Comparison of ENCODE assay signal across 41 mouse cellular contexts in the genomic region with DNA sequence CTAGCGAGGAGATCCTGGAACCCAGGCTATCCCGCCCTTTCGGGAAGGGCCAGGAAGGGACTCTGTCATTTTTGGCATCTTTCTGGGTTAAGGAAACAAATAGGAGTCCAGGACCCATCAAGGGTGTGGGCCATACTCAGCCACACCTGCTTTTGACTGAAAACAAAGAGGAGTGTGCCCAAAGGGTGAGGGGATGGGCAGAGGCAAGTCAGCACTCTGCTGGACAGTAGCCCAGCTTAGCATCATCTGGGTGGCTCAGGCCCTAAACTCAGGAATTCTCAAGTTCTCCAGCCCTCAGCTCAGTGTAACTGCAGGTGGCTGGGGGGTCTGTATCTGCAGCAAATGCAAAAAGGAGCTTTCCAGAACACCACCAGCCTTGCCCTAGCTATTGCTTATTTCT. TPM values are rescaled to one million over a fixed set of nuclear protein-coding genes. Genes with fewer than 3 reads are reported as not detected.
"Had no signal": no experiment of that assay in that cellular context is flagged by ENCODE, and none has a peak within 500 bp of the region (broad histone marks: within the 10 kb centered on the region; RNA-seq: fewer than 3 reads in every experiment).

No protein-coding gene starts in this region.

- H3K9ac ChIP-seq: forebrain, postnatal 0 days; heart, embryonic 15.5 days; hindbrain, embryonic 13.5 days; hindbrain, embryonic 15.5 days; kidney, embryonic 15.5 days; limb, embryonic 13.5 days; limb, embryonic 15.5 days; liver, embryonic 12.5 days; liver, embryonic 14.5 days had no signal

- H3K4me3 ChIP-seq: heart, embryonic 10.5 days; heart, embryonic 13.5 days; heart, embryonic 15.5 days; hindbrain, embryonic 13.5 days; hindbrain, embryonic 15.5 days; kidney, embryonic 15.5 days; limb, embryonic 13.5 days; limb, embryonic 15.5 days; liver, embryonic 12.5 days had no signal

- H3K4me2 ChIP-seq: heart, embryonic 13.5 days; heart, embryonic 15.5 days; hindbrain, embryonic 13.5 days; hindbrain, embryonic 15.5 days; kidney, embryonic 15.5 days; limb, embryonic 13.5 days; limb, embryonic 15.5 days; liver, embryonic 12.5 days had no signal

- H3K27ac ChIP-seq: heart, embryonic 10.5 days; heart, embryonic 13.5 days; heart, embryonic 15.5 days; hindbrain, embryonic 13.5 days; hindbrain, embryonic 15.5 days; hindbrain, postnatal 0 days; kidney, embryonic 15.5 days; kidney, postnatal 0 days; limb, embryonic 13.5 days; liver, embryonic 12.5 days; liver, embryonic 14.5 days had no signal

- H3K9me3 ChIP-seq: heart, embryonic 10.5 days; heart, embryonic 13.5 days; heart, embryonic 15.5 days; hindbrain, embryonic 13.5 days; hindbrain, embryonic 15.5 days; kidney, embryonic 15.5 days; limb, embryonic 13.5 days; limb, embryonic 15.5 days; liver, embryonic 12.5 days had no signal

- H3K27me3 ChIP-seq: heart, embryonic 13.5 days; heart, embryonic 15.5 days; hindbrain, embryonic 13.5 days; hindbrain, embryonic 15.5 days; kidney, embryonic 15.5 days; limb, embryonic 13.5 days had no signal

- H3K4me1 ChIP-seq: heart, embryonic 13.5 days; heart, embryonic 15.5 days; hindbrain, embryonic 13.5 days; hindbrain, embryonic 15.5 days; kidney, embryonic 15.5 days; liver, embryonic 12.5 days had no signal

- DNase-seq: forebrain, postnatal 0 days; gastrocnemius, postnatal 10 days; gastrocnemius, postnatal 36 days; heart, postnatal 14 days; heart, postnatal 36 days; kidney, adult 11 months; kidney, adult 2 months; kidney, adult 9 months; kidney, postnatal 14 days; kidney, postnatal 36 days; layer of hippocampus, adult 9-11 months; layer of hippocampus, postnatal 36 days; left cerebral cortex, postnatal 4 days had no signal

- H3K36me3 ChIP-seq: heart, embryonic 10.5 days; heart, embryonic 13.5 days; heart, embryonic 15.5 days; hindbrain, embryonic 13.5 days; hindbrain, embryonic 15.5 days; kidney, embryonic 15.5 days; limb, embryonic 13.5 days; limb, embryonic 15.5 days; liver, embryonic 12.5 days had no signal

- ATAC-seq: forebrain, postnatal 0 days; hindbrain, postnatal 0 days; intestine, embryonic 16.5 days; liver, embryonic 12.5 days had no signal

RNA-seq across cellular contexts. Expression of gene Prss38, which starts 2.5 kb away (rescaled TPM):
- total RNA-seq: forebrain, postnatal 0 days; gastrocnemius, postnatal 10 days; gastrocnemius, postnatal 36 days; heart, adult 18-20 months; heart, adult 8-10 months; heart, postnatal 14 days; heart, postnatal 36 days; hematopoietic stem cell, adult 5-6 weeks; hindbrain, postnatal 0 days; layer of hippocampus, adult 18-20 months; layer of hippocampus, adult 8-10 months; layer of hippocampus, postnatal 36 days; left cerebral cortex, adult 18-20 months; left cerebral cortex, adult 8-10 months; left cerebral cortex, postnatal 10 days; left cerebral cortex, postnatal 25 days; left cerebral cortex, postnatal 4 days; liver, adult 2 months had no signal
- polyA plus RNA-seq: gonadal fat pad, adult 2 months; heart, embryonic 10.5 days; heart, embryonic 13.5 days; heart, embryonic 15.5 days; heart, postnatal 0 days; hindbrain, embryonic 11.5 days; hindbrain, embryonic 13.5 days; hindbrain, embryonic 15.5 days; hindbrain, postnatal 0 days; intestine, embryonic 14.5 days; intestine, embryonic 16.5 days; kidney, adult 2 months; kidney, embryonic 15.5 days; kidney, postnatal 0 days; large intestine, adult 2 months; liver, adult 2 months; liver, embryonic 12.5 days; liver, embryonic 14.5 days had no signal
